Mouse (Mus musculus) c-Kit-positive CD71-positive TER-119-negative erythroid progenitor cells, embryonic 14.5 days (primary cell): ENCODE measurements around the gene Ccdc127.
A peak's percentile ranks its signal among the peaks of the same experiment; 100 is the strongest.

Experiments used
- DNase-seq: peaks from one replicate; pipeline ENCODE4 v3.0.0-alpha.2; 2013; ENCODE audit warnings: low read depth

The Ccdc127 gene

DNA sequence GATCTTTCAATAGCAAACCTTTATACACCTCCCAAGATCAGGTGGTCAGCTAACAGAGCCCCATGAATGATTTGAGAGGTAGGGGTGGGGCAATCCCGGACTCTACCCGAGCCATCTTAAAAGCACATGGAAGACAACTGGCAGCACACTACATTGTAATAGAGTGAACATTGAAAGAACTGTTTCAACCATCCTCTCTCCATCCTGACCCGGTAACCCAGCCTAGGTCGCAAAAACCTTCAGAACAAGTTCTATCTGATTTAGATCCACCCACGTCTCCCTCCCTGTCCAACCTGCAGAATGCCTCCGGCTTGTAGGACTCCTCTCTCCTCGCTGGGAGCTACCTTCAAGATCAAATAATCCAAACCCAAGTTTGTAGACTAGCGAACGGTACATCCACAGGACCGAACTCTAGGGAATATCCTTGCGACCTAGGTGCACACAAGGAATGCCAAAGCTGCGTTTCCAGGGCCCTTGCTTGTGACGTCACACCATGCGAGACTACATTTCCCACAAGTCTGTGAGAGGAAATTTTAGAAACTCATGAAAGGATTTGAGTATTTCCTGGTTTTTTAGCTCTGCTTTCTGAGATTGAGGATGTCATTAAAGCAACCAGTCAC is 40.4 kb downstream of the Ccdc127 start, which contains the start of gene Zfp72:
Gene Zfp72 (minus strand): TSS at position 466 of the 620 bp plus-strand sequence.
- peak; percentile 37 for DNase-seq

DNA sequence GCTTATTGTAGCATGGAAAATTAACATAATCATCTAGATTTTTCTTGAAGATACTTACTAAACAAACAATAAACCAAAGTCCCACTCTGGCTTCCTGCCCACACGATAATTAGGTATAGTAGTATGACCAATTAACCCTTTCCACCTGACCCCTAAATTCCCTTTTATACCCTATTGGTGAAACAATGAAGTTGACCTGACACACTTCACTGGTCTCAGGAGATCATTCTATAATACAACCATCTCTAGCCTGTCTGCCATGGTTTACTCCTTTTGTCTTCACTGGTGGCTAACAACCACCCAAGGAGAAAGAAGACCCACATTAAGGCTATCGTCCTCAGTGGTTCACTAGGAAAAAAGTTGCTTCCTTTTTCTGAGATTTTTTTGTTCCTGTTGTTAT is 41.0 kb downstream of the Ccdc127 start:
- DNase-seq = no peak

DNA sequence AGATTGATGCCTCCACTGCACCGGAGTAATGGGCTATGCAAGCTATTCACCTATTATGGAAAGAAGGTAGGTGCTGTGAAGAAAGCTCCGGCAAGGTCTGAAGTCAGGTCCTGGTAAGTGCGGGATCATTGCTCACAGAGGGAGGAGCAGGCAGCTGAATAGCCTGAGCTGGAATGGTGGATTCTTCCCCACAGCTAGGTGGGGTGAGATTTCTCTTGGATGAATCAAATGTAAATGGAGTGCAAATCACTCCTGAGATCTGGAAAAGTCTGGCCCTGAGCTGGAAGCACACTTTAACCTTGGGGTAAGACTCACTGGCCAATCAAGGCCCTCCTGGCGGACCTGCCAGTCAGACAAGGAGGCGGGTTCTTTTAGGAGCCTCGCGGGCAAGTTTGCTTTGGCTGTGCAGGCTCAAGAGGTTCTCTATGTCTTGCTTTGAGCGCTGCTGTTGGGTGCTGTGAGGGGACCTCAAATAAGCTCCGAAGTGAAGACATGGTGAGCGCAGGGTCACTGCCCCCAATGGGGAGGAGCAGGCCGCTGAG is 49.3 kb downstream of the Ccdc127 start, which contains the start of gene Ftl1-ps1:
Gene Ftl1-ps1 (plus strand): TSS at position 397 of the 542 bp plus-strand sequence.
- no peak for DNase-seq
